Mouse (Mus musculus): ENCODE results near the gene Map3k6. TPM values are rescaled to one million over a fixed set of nuclear protein-coding genes. Genes with fewer than 3 reads are reported as not detected.

Gene Map3k6
- polyA plus RNA-seq, 1 experiment from 2014 or later = 1.2 TPM

- WGBS = 77% methylated on average over 7 of the region's 7 CpGs
- Histone ChIP-seq H3K4me2 (ENCODE audit: low read depth, low read length, severe bottlenecking) (no peak overlapping the region), H3K4me1 (replicated peaks; ENCODE audit: control insufficient read depth, insufficient read depth, low read length) (no peaks in the 10 kb centered on the region), H3K9ac (ENCODE audit: low read length) (no peak overlapping the region), H3K27me3 (ENCODE audit: control insufficient read depth, insufficient read depth, low read length) (peaks cover 3% of the 10 kb centered on the region), H3K27ac (ENCODE audit: low read depth, low read length) (no peak overlapping the region), H3K4me3 (ENCODE audit: low read depth, low read length) (no peak overlapping the region), H3K9me3 (ENCODE audit: control insufficient read depth, low read length) (no peaks in the 10 kb centered on the region; the same call in 1 of the 2 replicates), H3K36me3 (ENCODE audit: control insufficient read depth, insufficient read depth, low read length) (peaks cover 5% of the 10 kb centered on the region; the same call in 1 of the 2 replicates)
- DNase-seq (ENCODE audit: low spot score) (no peak), ATAC-seq (replicated peaks; ENCODE audit: low FRiP score) (no peak)
These were observed 21.8 kb downstream of the Map3k6 start for GRCm38 (mm10) chr4:133262375-133262765.

DNA sequence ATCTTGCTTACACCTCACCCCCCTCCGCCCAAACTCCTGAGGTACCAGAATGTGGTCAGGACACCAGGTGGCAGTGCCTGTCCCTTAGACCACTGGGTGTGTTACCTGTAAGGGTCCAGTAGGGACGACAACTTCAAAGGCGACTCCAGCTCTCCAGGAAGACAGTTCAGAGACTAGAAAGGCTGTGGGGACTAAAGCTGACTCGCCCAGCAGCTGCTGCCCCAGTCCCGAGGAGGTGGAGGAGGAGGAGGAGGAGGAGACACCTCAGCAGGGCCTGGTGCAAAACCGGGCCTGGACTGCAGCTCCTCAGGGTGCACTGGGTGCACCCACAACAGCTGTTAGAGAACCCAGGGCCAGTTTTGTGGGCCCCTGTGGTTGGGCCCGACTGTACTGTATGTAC, 22.3 kb downstream of the Map3k6 start, which contains the start of gene Sytl1:
TSS of gene Sytl1 (minus strand) at position 232 of the 400 bp plus-strand sequence.
- no peak within 1 kb of the TSS for H3K4me2 ChIP-seq (ENCODE audit: low read depth, low read length, severe bottlenecking)
- no peak within 1 kb of the TSS for H3K27ac ChIP-seq (ENCODE audit: low read depth, low read length)
- H3K27me3 ChIP-seq (ENCODE audit: control insufficient read depth, insufficient read depth, low read length) = no peaks in the 10 kb centered on the region; the same call in 1 of the 2 replicates
- no peaks in the 10 kb centered on the region for H3K4me1 ChIP-seq (replicated peaks; ENCODE audit: control insufficient read depth, insufficient read depth, low read length)
- H3K9me3 ChIP-seq (ENCODE audit: control insufficient read depth, low read length) = no peaks in the 10 kb centered on the region; the same call in 1 of the 2 replicates
- WGBS = 36% methylated on average over 7 of the region's 7 CpGs
- H3K36me3 ChIP-seq (ENCODE audit: control insufficient read depth, insufficient read depth, low read length) = peaks cover 9% of the 10 kb centered on the region; the same call in 1 of the 2 replicates
- no peak within 1 kb of the TSS for H3K4me3 ChIP-seq (ENCODE audit: low read depth, low read length)
- no peak within 1 kb of the TSS for H3K9ac ChIP-seq (ENCODE audit: low read length)
- ATAC-seq (replicated peaks; ENCODE audit: low FRiP score) (no peak), DNase-seq (ENCODE audit: low spot score) (no peak)

DNA sequence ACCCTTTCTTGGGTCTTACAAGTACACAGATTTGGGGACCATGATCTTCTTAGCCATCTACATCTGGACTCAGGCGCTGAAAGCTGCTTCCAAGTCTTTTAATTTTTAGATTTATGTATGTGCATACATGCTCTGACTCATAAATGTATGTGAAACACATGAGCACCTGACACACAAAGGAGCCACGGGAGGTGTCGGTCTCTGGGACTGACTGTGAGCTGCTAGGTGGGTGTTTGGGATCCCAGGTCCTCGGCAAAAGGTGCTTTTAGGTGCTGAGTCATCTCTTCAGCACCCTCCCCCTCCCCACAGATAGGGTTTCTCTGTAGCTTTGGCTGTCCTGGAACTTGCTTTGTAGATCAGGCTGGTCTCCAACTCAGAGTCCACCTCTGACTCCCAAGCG, 23.1 kb downstream of the Map3k6 start:
- no peak for ATAC-seq (replicated peaks; ENCODE audit: low FRiP score)
- WGBS = 93% methylated on average over 5 of the region's 5 CpGs
- Histone ChIP-seq H3K9me3 (ENCODE audit: control insufficient read depth, low read length) (no peaks in the 10 kb centered on the region; the same call in 1 of the 2 replicates), H3K4me2 (ENCODE audit: low read depth, low read length, severe bottlenecking) (no peak overlapping the region), H3K36me3 (ENCODE audit: control insufficient read depth, insufficient read depth, low read length) (peaks cover 10% of the 10 kb centered on the region; the same call in 1 of the 2 replicates), H3K9ac (ENCODE audit: low read length) (no peak overlapping the region), H3K27ac (ENCODE audit: low read depth, low read length) (no peak overlapping the region), H3K4me3 (ENCODE audit: low read depth, low read length) (no peak overlapping the region), H3K27me3 (ENCODE audit: control insufficient read depth, insufficient read depth, low read length) (no peaks in the 10 kb centered on the region), H3K4me1 (replicated peaks; ENCODE audit: control insufficient read depth, insufficient read depth, low read length) (no peaks in the 10 kb centered on the region)
- no peak for DNase-seq (ENCODE audit: low spot score)

GRCm38 (mm10) chr4:133264559-133264958, 23.9 kb downstream of the Map3k6 start:
- Histone ChIP-seq H3K4me1 (replicated peaks; ENCODE audit: control insufficient read depth, insufficient read depth, low read length) (no peaks in the 10 kb centered on the region), H3K4me3 (ENCODE audit: low read depth, low read length) (no peak overlapping the region), H3K36me3 (ENCODE audit: control insufficient read depth, insufficient read depth, low read length) (peaks cover 12% of the 10 kb centered on the region; the same call in 1 of the 2 replicates), H3K4me2 (ENCODE audit: low read depth, low read length, severe bottlenecking) (no peak overlapping the region), H3K9me3 (ENCODE audit: control insufficient read depth, low read length) (no peaks in the 10 kb centered on the region; the same call in 1 of the 2 replicates), H3K27me3 (ENCODE audit: control insufficient read depth, insufficient read depth, low read length) (no peaks in the 10 kb centered on the region), H3K9ac (ENCODE audit: low read length) (no peak overlapping the region), H3K27ac (ENCODE audit: low read depth, low read length) (no peak overlapping the region)
- no peak for DNase-seq (ENCODE audit: low spot score)
- ATAC-seq (replicated peaks; ENCODE audit: low FRiP score) = no peak
- 90% methylated on average over 2 of the region's 2 CpGs for WGBS

DNA sequence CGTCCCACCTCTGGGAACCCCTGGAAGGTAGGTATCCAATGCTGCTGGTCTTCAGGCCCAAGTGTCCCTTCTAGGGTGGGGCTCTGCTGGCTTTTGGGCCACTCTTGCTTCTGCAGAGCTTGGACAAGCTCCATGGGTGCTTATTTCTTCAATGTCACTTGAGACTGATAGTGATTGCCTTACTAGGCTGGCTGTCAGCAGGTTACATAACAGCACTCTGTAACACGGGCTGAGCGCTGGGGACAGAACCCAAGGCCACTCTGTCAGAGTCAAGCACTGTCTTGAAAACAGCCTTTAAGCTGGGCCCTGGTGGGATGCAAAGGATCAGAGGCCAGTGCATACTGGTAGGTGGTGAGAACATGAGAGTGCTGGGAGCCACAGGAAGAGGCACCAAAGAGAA, 24.7 kb downstream of the Map3k6 start:
- Histone ChIP-seq H3K4me2 (ENCODE audit: low read depth, low read length, severe bottlenecking) (no peak overlapping the region), H3K36me3 (ENCODE audit: control insufficient read depth, insufficient read depth, low read length) (peaks cover 12% of the 10 kb centered on the region; the same call in 1 of the 2 replicates), H3K27me3 (ENCODE audit: control insufficient read depth, insufficient read depth, low read length) (no peaks in the 10 kb centered on the region), H3K4me1 (replicated peaks; ENCODE audit: control insufficient read depth, insufficient read depth, low read length) (no peaks in the 10 kb centered on the region), H3K4me3 (ENCODE audit: low read depth, low read length) (no peak overlapping the region), H3K9ac (ENCODE audit: low read length) (no peak overlapping the region), H3K9me3 (ENCODE audit: control insufficient read depth, low read length) (no peaks in the 10 kb centered on the region; the same call in 1 of the 2 replicates), H3K27ac (ENCODE audit: low read depth, low read length) (no peak overlapping the region)
- 93% methylated on average over 3 of the region's 3 CpGs for WGBS
- ATAC-seq (replicated peaks; ENCODE audit: low FRiP score) (no peak), DNase-seq (ENCODE audit: low spot score) (no peak)

DNA sequence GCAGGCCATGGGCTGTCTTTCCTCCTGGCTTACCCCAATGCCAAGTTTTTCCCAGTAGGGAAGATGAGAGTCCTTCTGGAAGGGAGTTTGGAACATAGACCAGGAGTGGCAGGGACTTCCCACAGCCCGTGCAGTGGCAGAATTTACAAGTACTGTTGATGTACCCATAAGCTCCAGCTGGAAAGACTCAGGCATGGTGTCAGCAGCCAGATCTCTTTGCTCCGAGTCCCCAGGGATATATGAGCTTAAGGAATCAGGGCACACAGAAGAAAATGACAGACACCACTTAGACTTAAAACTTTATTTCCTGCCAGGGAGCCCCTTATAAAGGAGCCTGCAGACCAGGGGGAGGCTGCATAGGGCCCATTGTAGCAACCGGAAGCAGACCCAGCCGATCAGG, 25.1 kb downstream of the Map3k6 start:
- Histone ChIP-seq H3K4me2 (ENCODE audit: low read depth, low read length, severe bottlenecking) (no peak overlapping the region), H3K4me1 (replicated peaks; ENCODE audit: control insufficient read depth, insufficient read depth, low read length) (no peaks in the 10 kb centered on the region), H3K27me3 (ENCODE audit: control insufficient read depth, insufficient read depth, low read length) (no peaks in the 10 kb centered on the region), H3K4me3 (ENCODE audit: low read depth, low read length) (no peak overlapping the region), H3K9ac (ENCODE audit: low read length) (no peak overlapping the region), H3K9me3 (ENCODE audit: control insufficient read depth, low read length) (no peaks in the 10 kb centered on the region; the same call in 1 of the 2 replicates), H3K27ac (ENCODE audit: low read depth, low read length) (no peak overlapping the region), H3K36me3 (ENCODE audit: control insufficient read depth, insufficient read depth, low read length) (peaks cover 12% of the 10 kb centered on the region; the same call in 1 of the 2 replicates)
- ATAC-seq (replicated peaks; ENCODE audit: low FRiP score) (no peak), DNase-seq (ENCODE audit: low spot score) (no peak)
- 95% methylated on average over 4 of the region's 4 CpGs for WGBS

DNA sequence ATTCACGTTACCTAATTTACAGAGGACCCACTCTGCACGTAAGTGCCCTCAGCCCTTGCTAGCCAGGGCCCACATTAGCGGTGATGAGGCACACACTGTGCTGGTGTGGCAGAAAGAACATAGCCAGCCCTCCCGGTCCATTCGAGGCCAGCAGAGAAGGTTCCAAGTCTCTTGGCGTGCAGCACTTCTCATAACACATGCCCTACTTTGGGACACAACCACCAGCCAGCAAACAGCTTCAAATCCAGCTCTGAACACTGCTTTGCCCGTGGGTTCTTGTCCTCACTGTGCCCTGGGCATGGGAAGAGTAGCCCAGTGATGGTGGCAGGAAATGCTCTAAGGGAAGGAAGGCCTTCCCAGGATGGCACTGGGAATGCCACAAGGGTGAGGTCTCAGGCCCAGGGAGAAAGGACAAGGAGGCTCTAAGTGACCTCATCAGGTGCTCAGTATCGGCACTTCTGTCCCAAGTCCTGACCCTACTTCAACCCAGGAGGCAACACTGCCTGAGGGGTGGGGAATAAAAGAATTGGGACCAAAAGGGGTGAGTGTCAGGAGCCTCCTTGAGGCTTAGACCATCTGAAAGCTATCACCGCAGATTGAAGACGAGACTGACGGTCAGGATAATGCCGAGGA, 25.7 kb downstream of the Map3k6 start:
- ATAC-seq (replicated peaks; ENCODE audit: low FRiP score) (no peak), DNase-seq (ENCODE audit: low spot score) (no peak)
- no peaks in the 10 kb centered on the region for H3K27me3 ChIP-seq (ENCODE audit: control insufficient read depth, insufficient read depth, low read length)
- H3K4me1 ChIP-seq (replicated peaks; ENCODE audit: control insufficient read depth, insufficient read depth, low read length) = no peaks in the 10 kb centered on the region
- no peak overlapping the region for H3K27ac ChIP-seq (ENCODE audit: low read depth, low read length)
- H3K9ac ChIP-seq (ENCODE audit: low read length) = no peak overlapping the region
- peaks cover 12% of the 10 kb centered on the region; the same call in 1 of the 2 replicates for H3K36me3 ChIP-seq (ENCODE audit: control insufficient read depth, insufficient read depth, low read length)
- H3K4me3 ChIP-seq (ENCODE audit: low read depth, low read length) = no peak overlapping the region
- no peaks in the 10 kb centered on the region; the same call in 1 of the 2 replicates for H3K9me3 ChIP-seq (ENCODE audit: control insufficient read depth, low read length)
- H3K4me2 ChIP-seq (ENCODE audit: low read depth, low read length, severe bottlenecking) = no peak overlapping the region
- 93% methylated on average over 12 of the region's 12 CpGs for WGBS

- H3K4me1 ChIP-seq (replicated peaks; ENCODE audit: control insufficient read depth, insufficient read depth, low read length) = no peaks in the 10 kb centered on the region
- no peaks in the 10 kb centered on the region for H3K27me3 ChIP-seq (ENCODE audit: control insufficient read depth, insufficient read depth, low read length)
- H3K36me3 ChIP-seq (ENCODE audit: control insufficient read depth, insufficient read depth, low read length) = peaks cover 12% of the 10 kb centered on the region; the same call in 1 of the 2 replicates
- DNase-seq (ENCODE audit: low spot score) = no peak
- no peak overlapping the region for H3K4me3 ChIP-seq (ENCODE audit: low read depth, low read length)
- no peaks in the 10 kb centered on the region; the same call in 1 of the 2 replicates for H3K9me3 ChIP-seq (ENCODE audit: control insufficient read depth, low read length)
- H3K4me2 ChIP-seq (ENCODE audit: low read depth, low read length, severe bottlenecking) = no peak overlapping the region
- H3K27ac ChIP-seq (ENCODE audit: low read depth, low read length) = no peak overlapping the region
- no peak overlapping the region for H3K9ac ChIP-seq (ENCODE audit: low read length)
- no peak for ATAC-seq (replicated peaks; ENCODE audit: low FRiP score)
- 92% methylated on average over 3 of the region's 3 CpGs for WGBS
These were observed 28.3 kb downstream of the Map3k6 start for GRCm38 (mm10) chr4:133268931-133269330.

- DNase-seq (ENCODE audit: low spot score) (no peak), ATAC-seq (replicated peaks; ENCODE audit: low FRiP score) (no peak)
- Histone ChIP-seq H3K27me3 (ENCODE audit: control insufficient read depth, insufficient read depth, low read length) (no peaks in the 10 kb centered on the region), H3K9me3 (ENCODE audit: control insufficient read depth, low read length) (no peaks in the 10 kb centered on the region; the same call in 1 of the 2 replicates), H3K36me3 (ENCODE audit: control insufficient read depth, insufficient read depth, low read length) (peaks cover 8% of the 10 kb centered on the region; the same call in 1 of the 2 replicates), H3K27ac (ENCODE audit: low read depth, low read length) (no peak overlapping the region), H3K4me3 (ENCODE audit: low read depth, low read length) (no peak overlapping the region), H3K4me2 (ENCODE audit: low read depth, low read length, severe bottlenecking) (no peak overlapping the region), H3K9ac (ENCODE audit: low read length) (no peak overlapping the region), H3K4me1 (replicated peaks; ENCODE audit: control insufficient read depth, insufficient read depth, low read length) (no peaks in the 10 kb centered on the region)
- WGBS = 93% methylated on average over 3 of the region's 3 CpGs
These were observed 29.0 kb downstream of the Map3k6 start for GRCm38 (mm10) chr4:133269596-133269995.

Data from forebrain, embryonic 11.5 days (tissue).